Mouse (Mus musculus) liver, embryonic 14.5 days (tissue): ENCODE measurements at regions not wholly inside any gene's neighbourhood (a gene's known extent, or its start where the extent isn't known, plus 50 kb on each side); places are given as distances from the start of the nearest gene placed in this dataset.

Experiments used
- ATAC-seq: fragments of 200-750 bp; cut with Nextera tagmentation; 2 replicates; pipeline ENCODE4 v1.8.0; 2017; ENCODE audit warnings: moderate number of reproducible peaks, mild to moderate bottlenecking, moderate library complexity; ENCODE audit not compliant: insufficient read depth
- DNase-seq, 3 experiments: peaks; one replicate each; pipeline ENCODE4 v3.0.0-alpha.2; 2012 to 2013; ENCODE audit warnings: low read depth in 3 of 3, low spot score in 3 of 3
- H3K27ac ChIP-seq: fragments of 300-500 bp; sonication (generic); 2 replicates; pipeline ENCODE4 v1.5.1; 2014; ENCODE audit warnings: moderate library complexity, mild to moderate bottlenecking, control low read depth, inconsistent platforms
- H3K27me3 ChIP-seq: fragments of 300-500 bp; sonication (generic); 2 replicates; pipeline ENCODE4 v1.6.1; 2014; ENCODE audit warnings: mild to moderate bottlenecking, low read length, moderate library complexity; ENCODE audit not compliant: control insufficient read depth, insufficient read depth
- H3K36me3 ChIP-seq: fragments of 300-500 bp; sonication (generic); replicated peaks from 2 replicates; pipeline ENCODE4 v1.6.1; 2014; ENCODE audit warnings: low read depth; ENCODE audit not compliant: control insufficient read depth, insufficient read depth
- H3K4me1 ChIP-seq, 2 experiments: fragments of 200-500 bp in 1 of 2; fragments of 300-500 bp in 1 of 2; sonication (generic) in 1 of 2; replicated peaks; 2 replicates each; pipeline ENCODE4 v1.6.1; 2012 to 2014; ENCODE audit warnings: antibody characterized with exemption in 1 of 2, inconsistent platforms in 1 of 2, low read length in 1 of 2; ENCODE audit not compliant: control insufficient read depth in 2 of 2, insufficient read depth in 2 of 2
- H3K4me2 ChIP-seq: fragments of 300-500 bp; sonication (generic); 2 replicates; pipeline ENCODE4 v1.6.1; 2014; ENCODE audit warnings: low read depth, mild to moderate bottlenecking, control low read depth, moderate library complexity
- H3K4me3 ChIP-seq, 2 experiments: fragments of 200-500 bp in 1 of 2; fragments of 300-500 bp in 1 of 2; sonication (generic) in 1 of 2; 2 replicates each; pipeline ENCODE4 v1.5.1; 2012 to 2014; ENCODE audit warnings: low read depth in 2 of 2, low read length in 2 of 2, mild to moderate bottlenecking in 2 of 2, control low read depth in 1 of 2, inconsistent platforms in 1 of 2, moderate library complexity in 1 of 2; ENCODE audit not compliant: insufficient read depth in 1 of 2
- H3K9ac ChIP-seq: fragments of 300-500 bp; sonication (generic); replicated peaks from 2 replicates; pipeline ENCODE4 v1.6.1; 2014; ENCODE audit warnings: mild to moderate bottlenecking, control low read depth, moderate library complexity
- H3K9me3 ChIP-seq: fragments of 300-500 bp; sonication (generic); 2 replicates; pipeline ENCODE4 v1.6.1; 2016; ENCODE audit warnings: low read length, mixed read lengths; ENCODE audit not compliant: control insufficient read depth
- CTCF ChIP-seq: IDR thresholded peaks from 2 replicates; pipeline ENCODE4 v1.5.1; 2016; ENCODE audit warnings: antibody characterized with exemption, low read depth, control low read depth
- EP300 ChIP-seq: IDR thresholded peaks from 2 replicates; pipeline ENCODE4 v1.6.1; 2016; ENCODE audit warnings: antibody characterized with exemption, low read depth
- WGBS: fragments of 180-500 bp; shearing (Covaris S2); extraction: QIAGEN DNeasy Blood & Tissue Kit; methylation state at CpG from one replicate; pipeline ENCODE4 v1.1.7; 2014; ENCODE audit not compliant: insufficient replicate concordance; 5-methylcytosine and 5-hydroxymethylcytosine counted together

DNA sequence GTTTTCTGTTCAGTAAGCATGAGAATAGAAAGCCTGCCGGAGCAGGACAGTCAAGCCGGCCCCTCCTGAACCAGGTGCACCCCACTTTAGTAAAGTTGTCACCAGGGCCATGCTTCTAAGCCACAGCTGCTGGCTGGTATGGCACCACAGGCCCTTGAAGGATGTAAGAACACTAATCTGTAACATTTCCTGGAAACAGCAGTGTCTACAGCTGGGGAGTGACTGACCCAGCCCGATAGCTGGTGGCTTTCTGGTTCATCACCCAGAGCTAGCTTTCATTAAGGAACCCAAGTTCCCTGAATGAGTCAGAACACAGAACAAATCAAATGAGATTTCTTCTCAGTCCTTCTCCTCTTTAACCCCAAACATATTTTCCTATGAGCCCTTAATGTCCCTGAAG lies 82.4 kb upstream of the Nkx1-1 start:
- H3K4me3 ChIP-seq: no peak overlapping the region
- H3K9me3 ChIP-seq: no peaks in the 10 kb centered on the region
- no peaks in the 10 kb centered on the region for H3K27me3 ChIP-seq
- no peak overlapping the region for H3K4me2 ChIP-seq
- ATAC-seq: no peak
- H3K36me3 ChIP-seq: no peaks in the 10 kb centered on the region
- no peak overlapping the region for H3K27ac ChIP-seq
- H3K4me1 ChIP-seq: no peaks in the 10 kb centered on the region
- TF ChIP-seq CTCF (no peak), EP300 (no peak)
- WGBS: 71% methylated on average over 3 of the region's 3 CpGs
- no peak for DNase-seq
- no peak overlapping the region for H3K9ac ChIP-seq

DNA sequence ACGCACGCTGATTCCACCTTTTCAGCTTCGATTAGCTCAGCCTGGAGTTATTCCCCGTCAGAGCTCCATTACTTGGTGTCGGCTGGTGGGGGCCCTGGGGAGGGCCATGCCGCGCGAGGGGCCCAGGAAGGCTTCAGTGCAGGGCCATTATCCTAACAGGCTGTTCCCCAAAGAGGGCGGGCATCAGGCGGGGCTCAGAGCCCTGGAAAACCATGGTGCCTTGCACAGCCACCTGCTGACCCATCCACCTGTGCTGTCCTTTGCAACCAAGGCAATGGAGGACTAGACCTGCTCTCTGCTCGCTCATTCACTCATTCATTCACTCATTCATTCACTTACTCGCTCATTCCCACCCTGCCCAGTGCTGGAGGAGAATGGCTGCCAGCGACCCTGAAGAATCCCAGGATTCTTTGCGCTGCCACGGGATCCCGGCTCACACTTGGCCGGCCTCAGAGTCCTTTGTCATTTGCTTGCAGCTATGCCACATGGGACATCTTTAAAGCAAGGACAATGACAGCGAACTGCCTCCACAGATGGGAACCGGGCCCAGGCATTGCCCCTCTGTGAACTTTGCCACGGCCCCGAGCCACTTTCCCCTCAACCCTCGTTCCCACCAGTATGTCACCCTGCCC lies 78.6 kb upstream of the Nkx1-1 start:
- no peaks in the 10 kb centered on the region for H3K27me3 ChIP-seq
- DNase-seq (no peak), ATAC-seq (no peak)
- no peak overlapping the region for H3K4me2 ChIP-seq
- no peak overlapping the region for H3K4me3 ChIP-seq
- no peaks in the 10 kb centered on the region for H3K4me1 ChIP-seq
- H3K9me3 ChIP-seq: no peaks in the 10 kb centered on the region
- H3K27ac ChIP-seq: no peak overlapping the region
- no peaks in the 10 kb centered on the region for H3K36me3 ChIP-seq
- WGBS: 48% methylated on average over 22 of the region's 22 CpGs
- no peak for TF ChIP-seq CTCF
- no peak for TF ChIP-seq EP300
- no peak overlapping the region for H3K9ac ChIP-seq

- TF ChIP-seq EP300: no peak
- TF ChIP-seq CTCF: no peak
- H3K4me2 ChIP-seq: no peak overlapping the region
- H3K9me3 ChIP-seq: no peaks in the 10 kb centered on the region
- DNase-seq: no peak
- no peak for ATAC-seq
- no peaks in the 10 kb centered on the region for H3K27me3 ChIP-seq
- no peak overlapping the region for H3K9ac ChIP-seq
- H3K4me1 ChIP-seq: no peaks in the 10 kb centered on the region
- H3K4me3 ChIP-seq: no peak overlapping the region
- 61% methylated on average over 25 of the region's 25 CpGs for WGBS
- no peak overlapping the region for H3K27ac ChIP-seq
- H3K36me3 ChIP-seq: no peaks in the 10 kb centered on the region
Observed at GRCm38 (mm10) chr5:33511529-33512252, 77.9 kb upstream of the Nkx1-1 start.

DNA sequence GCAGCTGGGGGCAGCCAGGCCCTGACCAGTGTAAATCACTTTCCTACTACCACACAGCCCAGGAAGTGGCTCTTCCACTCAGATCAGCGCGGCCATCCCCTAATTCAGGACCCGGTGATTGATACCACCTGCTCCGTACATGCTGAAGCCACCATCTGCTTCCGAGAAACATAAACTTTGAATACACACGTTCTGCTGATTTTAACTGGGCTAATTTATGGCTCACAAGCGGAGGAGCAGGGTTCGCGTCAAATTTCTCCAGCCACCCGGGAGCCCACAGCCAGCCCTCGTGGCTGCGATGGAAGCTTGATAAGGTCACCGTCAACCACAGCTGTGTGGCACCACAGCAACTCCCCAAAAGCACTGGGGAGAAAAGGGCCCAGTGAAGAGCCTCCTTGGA lies 72.0 kb upstream of the Nkx1-1 start:
- Histone ChIP-seq H3K36me3 (no peaks in the 10 kb centered on the region), H3K4me3 (no peak overlapping the region), H3K27me3 (no peaks in the 10 kb centered on the region), H3K4me1 (no peaks in the 10 kb centered on the region), H3K27ac (no peak overlapping the region), H3K9me3 (no peaks in the 10 kb centered on the region), H3K9ac (no peak overlapping the region), H3K4me2 (no peak overlapping the region)
- WGBS: 31% methylated on average over 13 of the region's 13 CpGs
- ATAC-seq: no peak
- TF ChIP-seq CTCF (no peak), EP300 (no peak)
- DNase-seq: no peak

DNA sequence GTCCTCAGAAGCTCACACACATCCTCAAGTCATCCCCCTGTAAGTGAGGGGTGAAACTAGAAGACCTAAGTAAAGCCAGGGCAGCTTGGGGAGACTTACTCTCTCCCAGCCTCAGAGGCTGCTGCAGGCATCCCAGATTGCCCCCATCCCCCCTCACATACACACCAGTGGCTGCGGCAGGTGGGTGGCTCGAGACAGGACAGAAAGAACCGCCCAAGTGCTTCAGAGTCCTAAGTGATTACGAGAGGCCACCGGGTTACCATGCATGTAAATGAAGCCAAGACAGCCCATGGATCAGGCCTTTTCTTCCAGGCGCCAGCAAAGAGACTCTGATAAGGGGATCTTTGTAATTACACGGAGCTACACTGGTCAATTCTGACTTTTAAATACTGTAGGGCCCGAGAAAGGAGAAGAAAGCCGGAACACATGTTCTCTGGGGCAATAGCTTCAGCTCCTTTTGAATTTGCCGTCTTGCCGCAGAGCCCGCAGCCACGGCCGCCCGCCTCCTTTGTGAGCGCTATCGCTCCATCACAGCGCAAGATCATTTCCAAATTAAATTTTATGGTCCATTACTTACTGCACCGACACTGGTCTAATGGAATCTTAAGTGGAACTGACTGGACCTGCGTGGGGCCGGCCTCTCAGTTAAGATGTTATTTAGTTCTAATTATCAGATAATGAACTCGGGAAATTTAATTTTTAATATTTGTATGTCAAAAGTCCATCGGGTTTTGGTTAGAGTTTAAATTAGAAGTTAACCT lies 68.1 kb upstream of the Nkx1-1 start:
- 61% methylated on average over 23 of the region's 23 CpGs for WGBS

More for the DNA sequence above, 68.1 kb upstream of the Nkx1-1 start:
- no peaks in the 10 kb centered on the region for H3K36me3 ChIP-seq
- H3K27ac ChIP-seq: no peak overlapping the region
- DNase-seq: no peak
- no peak for ATAC-seq
- H3K9me3 ChIP-seq: no peaks in the 10 kb centered on the region
- no peaks in the 10 kb centered on the region for H3K27me3 ChIP-seq
- TF ChIP-seq CTCF (no peak), EP300 (no peak)
- no peak overlapping the region for H3K4me2 ChIP-seq
- no peak overlapping the region for H3K4me3 ChIP-seq
- H3K4me1 ChIP-seq: no peaks in the 10 kb centered on the region
- no peak overlapping the region for H3K9ac ChIP-seq
